Mouse (Mus musculus) heart, embryonic 12.5 days (tissue): ENCODE data around the gene Padi2. TPM values are rescaled to one million over a fixed set of nuclear protein-coding genes. Genes with fewer than 3 reads are reported as not detected.

ENCODE experiments used
- ATAC-seq: fragments of 200-750 bp; cut with Nextera tagmentation; 2 replicates; pipeline ENCODE4 v1.8.0; 2017; ENCODE audit warnings: moderate TSS enrichment, moderate library complexity; ENCODE audit not compliant: insufficient number of reproducible peaks, low FRiP score
- H3K27ac ChIP-seq: fragments of 300-500 bp; sonication (generic); 2 replicates; pipeline ENCODE4 v1.5.1; 2016; ENCODE audit warnings: mild to moderate bottlenecking, moderate library complexity; ENCODE audit not compliant: poor library complexity, severe bottlenecking
- H3K27me3 ChIP-seq: fragments of 300-500 bp; sonication (generic); replicated peaks from 2 replicates; pipeline ENCODE4 v1.6.1; 2016; ENCODE audit warnings: mild to moderate bottlenecking, moderate library complexity
- H3K36me3 ChIP-seq: fragments of 300-500 bp; sonication (generic); 2 replicates; pipeline ENCODE4 v1.6.1; 2016; ENCODE audit warnings: mild to moderate bottlenecking, moderate library complexity
- H3K4me1 ChIP-seq: fragments of 300-500 bp; sonication (generic); replicated peaks from 2 replicates; pipeline ENCODE4 v1.6.1; 2016; ENCODE audit warnings: mild to moderate bottlenecking
- H3K4me2 ChIP-seq: fragments of 300-500 bp; sonication (generic); 2 replicates; pipeline ENCODE4 v1.6.1; 2016; ENCODE audit warnings: mild to moderate bottlenecking, moderate library complexity
- H3K4me3 ChIP-seq: fragments of 300-500 bp; sonication (generic); 2 replicates; pipeline ENCODE4 v1.5.1; 2016; ENCODE audit warnings: mild to moderate bottlenecking
- H3K9ac ChIP-seq: fragments of 300-500 bp; sonication (generic); 2 replicates; pipeline ENCODE4 v1.6.1; 2016; ENCODE audit warnings: mild to moderate bottlenecking, moderate library complexity
- H3K9me3 ChIP-seq: fragments of 300-500 bp; sonication (generic); replicated peaks from 2 replicates; pipeline ENCODE4 v1.6.1; 2016; ENCODE audit warnings: mild to moderate bottlenecking, moderate library complexity
- WGBS: fragments of 180-500 bp; shearing (Covaris S2); methylation state at CpG from one replicate; pipeline ENCODE4 v1.1.7; 2016; 5-methylcytosine and 5-hydroxymethylcytosine counted together
- polyA plus RNA-seq: library from polyadenylated mRNA; unstranded; fragments of >200 nt; fragmentation: Nextera tagmentation; extraction: Ambion mirVana; gene quantifications from 2 replicates; pipeline ENCODE4 v1.2.1, GENCODE M21; 2016

Gene Padi2
- polyA plus RNA-seq, 1 experiment from 2014 or later = 3.3 TPM

GRCm38 (mm10) chr4:140871376-140871775 is 34.8 kb upstream of the Padi2 start:
- H3K27me3 ChIP-seq = peaks cover 26% of the 10 kb centered on the region
- ATAC-seq = no peak
- H3K27ac ChIP-seq = no peak overlapping the region
- no peak overlapping the region for H3K4me2 ChIP-seq
- H3K9me3 ChIP-seq = peaks cover 15% of the 10 kb centered on the region
- H3K36me3 ChIP-seq = no peaks in the 10 kb centered on the region
- H3K4me1 ChIP-seq = peaks cover 23% of the 10 kb centered on the region
- 78% methylated on average over 3 of the region's 3 CpGs for WGBS
- no peak overlapping the region for H3K4me3 ChIP-seq
- no peak overlapping the region for H3K9ac ChIP-seq

GRCm38 (mm10) chr4:140871851-140872685 is 34.1 kb upstream of the Padi2 start:
- peaks cover 26% of the 10 kb centered on the region for H3K27me3 ChIP-seq

GRCm38 (mm10) chr4:140872686-140872992 is 33.5 kb upstream of the Padi2 start:
- H3K4me3 ChIP-seq = no peak overlapping the region
- no peak overlapping the region for H3K4me2 ChIP-seq
- peaks cover 15% of the 10 kb centered on the region for H3K4me1 ChIP-seq
- no peak overlapping the region for H3K9ac ChIP-seq
- 61% methylated on average over 5 of the region's 5 CpGs for WGBS
- no peak overlapping the region for H3K27ac ChIP-seq
- peaks cover 24% of the 10 kb centered on the region for H3K27me3 ChIP-seq
- ATAC-seq = no peak
- H3K9me3 ChIP-seq = peaks cover 15% of the 10 kb centered on the region
- no peaks in the 10 kb centered on the region for H3K36me3 ChIP-seq

More at GRCm38 (mm10) chr4:140871851-140872685, 34.1 kb upstream of the Padi2 start:
- whole genome bisulfite sequencing = 74% methylated on average over 8 of the region's 8 CpGs
- no peak overlapping the region for H3K9ac ChIP-seq
- no peaks in the 10 kb centered on the region for H3K36me3 ChIP-seq
- H3K4me2 ChIP-seq = no peak overlapping the region
- H3K4me3 ChIP-seq = no peak overlapping the region
- no peak for ATAC-seq
- H3K4me1 ChIP-seq = peaks cover 21% of the 10 kb centered on the region
- peaks cover 15% of the 10 kb centered on the region for H3K9me3 ChIP-seq
- H3K27ac ChIP-seq = no peak overlapping the region

- peaks cover 11% of the 10 kb centered on the region for H3K4me1 ChIP-seq
- WGBS = 42% methylated on average over 11 of the region's 11 CpGs
- no peak for ATAC-seq
Observed at GRCm38 (mm10) chr4:140873011-140873410, 33.1 kb upstream of the Padi2 start.

GRCm38 (mm10) chr4:140876161-140876560 is 30.0 kb upstream of the Padi2 start:
- Histone ChIP-seq H3K9me3 (peaks cover 15% of the 10 kb centered on the region), H3K4me2 (no peak overlapping the region), H3K27me3 (no peaks in the 10 kb centered on the region), H3K27ac (no peak overlapping the region), H3K4me3 (no peak overlapping the region), H3K36me3 (no peaks in the 10 kb centered on the region), H3K9ac (no peak overlapping the region), H3K4me1 (no peaks in the 10 kb centered on the region; the same call in 1 of the 2 replicates)
- ATAC-seq = no peak
- 86% methylated on average over 8 of the region's 8 CpGs for WGBS

More at GRCm38 (mm10) chr4:140873011-140873410, 33.1 kb upstream of the Padi2 start:
- no peaks in the 10 kb centered on the region for H3K36me3 ChIP-seq
- H3K9ac ChIP-seq = no peak overlapping the region
- H3K4me2 ChIP-seq = no peak overlapping the region
- H3K4me3 ChIP-seq = no peak overlapping the region
- H3K27me3 ChIP-seq = peaks cover 23% of the 10 kb centered on the region
- H3K9me3 ChIP-seq = peaks cover 15% of the 10 kb centered on the region
- H3K27ac ChIP-seq = no peak overlapping the region

- 56% methylated on average over 6 of the region's 6 CpGs for WGBS
- H3K9ac ChIP-seq = no peak overlapping the region
- peaks cover 18% of the 10 kb centered on the region for H3K9me3 ChIP-seq
- H3K27ac ChIP-seq = no peak overlapping the region
- H3K4me2 ChIP-seq = no peak overlapping the region
- H3K27me3 ChIP-seq = no peaks in the 10 kb centered on the region
- H3K4me1 ChIP-seq = no peaks in the 10 kb centered on the region; the same call in 1 of the 2 replicates
- H3K4me3 ChIP-seq = no peak overlapping the region
- ATAC-seq = no peak
- H3K36me3 ChIP-seq = no peaks in the 10 kb centered on the region
Observed at GRCm38 (mm10) chr4:140876681-140877080, 29.5 kb upstream of the Padi2 start.

GRCm38 (mm10) chr4:140877441-140877840 is 28.7 kb upstream of the Padi2 start:
- peaks cover 21% of the 10 kb centered on the region for H3K9me3 ChIP-seq
- no peaks in the 10 kb centered on the region for H3K4me1 ChIP-seq
- no peaks in the 10 kb centered on the region for H3K27me3 ChIP-seq
- 62% methylated on average over 9 of the region's 9 CpGs for WGBS
- H3K9ac ChIP-seq = no peak overlapping the region
- no peak for ATAC-seq
- H3K36me3 ChIP-seq = no peaks in the 10 kb centered on the region
- no peak overlapping the region for H3K4me3 ChIP-seq
- H3K4me2 ChIP-seq = no peak overlapping the region
- H3K27ac ChIP-seq = no peak overlapping the region

GRCm38 (mm10) chr4:140878655-140879054 is 27.5 kb upstream of the Padi2 start:
- no peak overlapping the region for H3K4me3 ChIP-seq
- no peak overlapping the region for H3K9ac ChIP-seq
- H3K36me3 ChIP-seq = no peaks in the 10 kb centered on the region
- 80% methylated on average over 9 of the region's 9 CpGs for WGBS
- peaks cover 14% of the 10 kb centered on the region for H3K9me3 ChIP-seq
- no peaks in the 10 kb centered on the region for H3K27me3 ChIP-seq
- H3K4me2 ChIP-seq = no peak overlapping the region
- no peak for ATAC-seq
- no peaks in the 10 kb centered on the region for H3K4me1 ChIP-seq
- H3K27ac ChIP-seq = no peak overlapping the region

GRCm38 (mm10) chr4:140879116-140879515 is 27.0 kb upstream of the Padi2 start:
- Histone ChIP-seq H3K4me3 (no peak overlapping the region), H3K4me1 (no peaks in the 10 kb centered on the region), H3K9me3 (peaks cover 10% of the 10 kb centered on the region), H3K27ac (no peak overlapping the region), H3K4me2 (no peak overlapping the region), H3K36me3 (no peaks in the 10 kb centered on the region), H3K9ac (no peak overlapping the region), H3K27me3 (no peaks in the 10 kb centered on the region)
- WGBS = 92% methylated on average over 6 of the region's 6 CpGs
- ATAC-seq = no peak

GRCm38 (mm10) chr4:140879739-140880138 is 26.4 kb upstream of the Padi2 start:
- no peak overlapping the region for H3K27ac ChIP-seq
- peaks cover 9% of the 10 kb centered on the region for H3K9me3 ChIP-seq
- 73% methylated on average over 4 of the region's 4 CpGs for WGBS
- H3K27me3 ChIP-seq = no peaks in the 10 kb centered on the region
- no peak overlapping the region for H3K4me2 ChIP-seq
- ATAC-seq = no peak
- H3K36me3 ChIP-seq = no peaks in the 10 kb centered on the region
- no peak overlapping the region for H3K4me3 ChIP-seq
- H3K9ac ChIP-seq = no peak overlapping the region
- H3K4me1 ChIP-seq = no peaks in the 10 kb centered on the region

- peaks cover 10% of the 10 kb centered on the region for H3K9me3 ChIP-seq
- no peak overlapping the region for H3K4me2 ChIP-seq
- no peaks in the 10 kb centered on the region for H3K36me3 ChIP-seq
- H3K4me1 ChIP-seq = no peaks in the 10 kb centered on the region
- H3K9ac ChIP-seq = no peak overlapping the region
- WGBS = 66% methylated on average over 3 of the region's 3 CpGs
- no peak overlapping the region for H3K27ac ChIP-seq
- no peak overlapping the region for H3K4me3 ChIP-seq
- H3K27me3 ChIP-seq = no peaks in the 10 kb centered on the region
- no peak for ATAC-seq
Observed at GRCm38 (mm10) chr4:140880207-140880606, 25.9 kb upstream of the Padi2 start.
